Mouse (Mus musculus) heart, embryonic 11.5 days (tissue): ENCODE data around the gene Cox6a2. TPM values are rescaled to one million over a fixed set of nuclear protein-coding genes. Genes with fewer than 3 reads are reported as not detected.

ENCODE experiments used
- ATAC-seq: fragments of 200-750 bp; cut with Nextera tagmentation; replicated peaks from 2 replicates; pipeline ENCODE4 v1.8.0; 2017; ENCODE audit warnings: moderate library complexity; ENCODE audit not compliant: insufficient number of reproducible peaks, low FRiP score, low TSS enrichment
- H3K27ac ChIP-seq: fragments of 300-500 bp; sonication (generic); 2 replicates; pipeline ENCODE4 v1.5.1; 2014; ENCODE audit warnings: mild to moderate bottlenecking, low read depth, low read length
- H3K27me3 ChIP-seq: fragments of 300-500 bp; sonication (generic); 2 replicates; pipeline ENCODE4 v1.6.1; 2014; ENCODE audit warnings: mild to moderate bottlenecking, low read length, mixed read lengths; ENCODE audit not compliant: control insufficient read depth, insufficient read depth
- H3K36me3 ChIP-seq: fragments of 300-500 bp; sonication (generic); 2 replicates; pipeline ENCODE4 v1.6.1; 2014; ENCODE audit warnings: mild to moderate bottlenecking, low read length, moderate library complexity, mixed read lengths; ENCODE audit not compliant: control insufficient read depth, insufficient read depth
- H3K4me1 ChIP-seq: fragments of 300-500 bp; sonication (generic); 2 replicates; pipeline ENCODE4 v1.6.1; 2014; ENCODE audit warnings: low read length; ENCODE audit not compliant: control insufficient read depth, insufficient read depth
- H3K4me2 ChIP-seq: fragments of 300-500 bp; sonication (generic); 2 replicates; pipeline ENCODE4 v1.6.1; 2014; ENCODE audit warnings: mild to moderate bottlenecking, moderate library complexity
- H3K4me3 ChIP-seq: fragments of 300-500 bp; sonication (generic); 2 replicates; pipeline ENCODE4 v1.5.1; 2014; ENCODE audit warnings: low read depth, low read length
- H3K9ac ChIP-seq: fragments of 300-500 bp; sonication (generic); 2 replicates; pipeline ENCODE4 v1.6.1; 2014; ENCODE audit warnings: mild to moderate bottlenecking, low read depth, low read length, moderate library complexity
- H3K9me3 ChIP-seq: fragments of 300-500 bp; sonication (generic); replicated peaks from 2 replicates; pipeline ENCODE4 v1.6.1; 2016; ENCODE audit warnings: low read length; ENCODE audit not compliant: control insufficient read depth
- WGBS: fragments of 180-500 bp; shearing (Covaris S2); extraction: QIAGEN DNeasy Blood & Tissue Kit; methylation state at CpG from one replicate; pipeline ENCODE4 v1.1.7; 2014; ENCODE audit not compliant: insufficient replicate concordance; 5-methylcytosine and 5-hydroxymethylcytosine counted together
- polyA plus RNA-seq: library from polyadenylated mRNA; unstranded; fragments of >200 nt; fragmentation: Nextera tagmentation; extraction: Ambion mirVana; gene quantifications from 2 replicates; pipeline ENCODE4 v1.2.1, GENCODE M21; 2014

Gene Cox6a2
- polyA plus RNA-seq: 543 and 571 TPM in 2 replicates

GRCm38 (mm10) chr7:128206152-128206551 is at the start of gene Cox6a2:
TSS of gene Cox6a2 (minus strand) at chr7:128206387.
- ATAC-seq: no peak; the same call in 1 of the 2 replicates
- H3K9me3 ChIP-seq: no peaks in the 10 kb centered on the region
- H3K27ac ChIP-seq: peak within 1 kb of the TSS; percentile 66
- H3K4me3 ChIP-seq: peak within 1 kb of the TSS; percentile 44
- no peaks in the 10 kb centered on the region for H3K4me1 ChIP-seq
- peak within 1 kb of the TSS; percentile 63 for H3K9ac ChIP-seq
- H3K36me3 ChIP-seq: no peaks in the 10 kb centered on the region
- peak within 1 kb of the TSS; percentile 55 for H3K4me2 ChIP-seq
- no peaks in the 10 kb centered on the region for H3K27me3 ChIP-seq
- WGBS: 46% methylated on average over 6 of the region's 6 CpGs

GRCm38 (mm10) chr7:128255757-128256156 is 49.6 kb upstream of the Cox6a2 start:
- Histone ChIP-seq H3K27ac (no peak overlapping the region), H3K9ac (no peak overlapping the region), H3K4me2 (no peak overlapping the region), H3K4me1 (peaks cover 10% of the 10 kb centered on the region), H3K36me3 (peaks cover 6% of the 10 kb centered on the region; the same call in 1 of the 2 replicates), H3K4me3 (no peak overlapping the region), H3K9me3 (no peaks in the 10 kb centered on the region), H3K27me3 (no peaks in the 10 kb centered on the region)
- ATAC-seq: no peak
- 80% methylated on average over 5 of the region's 5 CpGs for WGBS

- no peaks in the 10 kb centered on the region for H3K27me3 ChIP-seq
- H3K9me3 ChIP-seq: no peaks in the 10 kb centered on the region
- no peak overlapping the region for H3K27ac ChIP-seq
- H3K4me3 ChIP-seq: no peak overlapping the region
- H3K36me3 ChIP-seq: peaks cover 8% of the 10 kb centered on the region; the same call in 1 of the 2 replicates
- no peak for ATAC-seq
- 63% methylated on average over 2 of the region's 2 CpGs for WGBS
- H3K4me1 ChIP-seq: peaks cover 10% of the 10 kb centered on the region
- H3K4me2 ChIP-seq: no peak overlapping the region
- H3K9ac ChIP-seq: no peak overlapping the region
Observed at GRCm38 (mm10) chr7:128254978-128255377, 48.8 kb upstream of the Cox6a2 start.

- Histone ChIP-seq H3K4me3 (no peak overlapping the region), H3K9ac (no peak overlapping the region), H3K9me3 (no peaks in the 10 kb centered on the region), H3K27me3 (no peaks in the 10 kb centered on the region), H3K36me3 (peaks cover 13% of the 10 kb centered on the region; the same call in 1 of the 2 replicates), H3K4me2 (peak overlapping the region; percentile 27), H3K4me1 (peaks cover 19% of the 10 kb centered on the region), H3K27ac (no peak overlapping the region)
- no peak for ATAC-seq
- WGBS: 27% methylated on average over 24 of the region's 24 CpGs
Observed at GRCm38 (mm10) chr7:128252609-128253008, 46.4 kb upstream of the Cox6a2 start.

GRCm38 (mm10) chr7:128251946-128252345 is 45.8 kb upstream of the Cox6a2 start:
- 64% methylated on average over 12 of the region's 12 CpGs for WGBS
- H3K9ac ChIP-seq: no peak overlapping the region
- no peak overlapping the region for H3K27ac ChIP-seq
- no peaks in the 10 kb centered on the region for H3K27me3 ChIP-seq
- H3K36me3 ChIP-seq: peaks cover 13% of the 10 kb centered on the region; the same call in 1 of the 2 replicates
- H3K4me2 ChIP-seq: peak overlapping the region; percentile 27; the same call in 1 of the 2 replicates
- no peaks in the 10 kb centered on the region for H3K9me3 ChIP-seq
- H3K4me1 ChIP-seq: peaks cover 13% of the 10 kb centered on the region
- H3K4me3 ChIP-seq: no peak overlapping the region
- ATAC-seq: no peak

- H3K36me3 ChIP-seq: peaks cover 15% of the 10 kb centered on the region; the same call in 1 of the 2 replicates
- no peak for ATAC-seq
- H3K27ac ChIP-seq: no peak overlapping the region
- no peaks in the 10 kb centered on the region for H3K27me3 ChIP-seq
- no peaks in the 10 kb centered on the region for H3K9me3 ChIP-seq
- 78% methylated on average over 5 of the region's 5 CpGs for WGBS
- no peak overlapping the region for H3K9ac ChIP-seq
- H3K4me2 ChIP-seq: no peak overlapping the region
- peaks cover 19% of the 10 kb centered on the region for H3K4me1 ChIP-seq
- H3K4me3 ChIP-seq: no peak overlapping the region
Observed at GRCm38 (mm10) chr7:128249998-128250397, 43.8 kb upstream of the Cox6a2 start.

GRCm38 (mm10) chr7:128248081-128249042 is 42.2 kb upstream of the Cox6a2 start:
- peaks cover 21% of the 10 kb centered on the region; the same call in 1 of the 2 replicates for H3K36me3 ChIP-seq
- no peaks in the 10 kb centered on the region for H3K9me3 ChIP-seq
- peak overlapping the region; percentile 73 for H3K4me2 ChIP-seq
- peaks cover 19% of the 10 kb centered on the region for H3K4me1 ChIP-seq
- H3K27ac ChIP-seq: no peak overlapping the region
- WGBS: 78% methylated on average over 10 of the region's 10 CpGs
- H3K4me3 ChIP-seq: peak overlapping the region; percentile 59
- peak overlapping the region; percentile 86 for H3K9ac ChIP-seq
- H3K27me3 ChIP-seq: no peaks in the 10 kb centered on the region
- no peak for ATAC-seq

GRCm38 (mm10) chr7:128247443-128247842 is 41.3 kb upstream of the Cox6a2 start:
- peak overlapping the region; percentile 86 for H3K9ac ChIP-seq
- H3K4me3 ChIP-seq: peak overlapping the region; percentile 59
- H3K27ac ChIP-seq: peak overlapping the region; percentile 98
- H3K4me1 ChIP-seq: peaks cover 19% of the 10 kb centered on the region
- no peaks in the 10 kb centered on the region for H3K9me3 ChIP-seq
- peak; percentile 72 for ATAC-seq
- H3K27me3 ChIP-seq: no peaks in the 10 kb centered on the region
- 0% methylated on average over 13 of the region's 13 CpGs for WGBS
- peaks cover 22% of the 10 kb centered on the region for H3K36me3 ChIP-seq
- peak overlapping the region; percentile 73 for H3K4me2 ChIP-seq
